Mouse (Mus musculus) midbrain, embryonic 15.5 days (tissue): ENCODE measurements around the gene Aldh1l1. TPM values are rescaled to one million over a fixed set of nuclear protein-coding genes. Genes with fewer than 3 reads are reported as not detected.
A peak's percentile ranks its signal among the peaks of the same experiment; 100 is the strongest.

Experiments
- ATAC-seq: fragments of 200-750 bp; cut with Nextera tagmentation; replicated peaks from 2 replicates; pipeline ENCODE4 v1.8.0; 2017; ENCODE audit warnings: moderate TSS enrichment
- H3K27ac ChIP-seq: fragments of 300-500 bp; sonication (generic); 2 replicates; pipeline ENCODE4 v1.5.1; 2015; ENCODE audit warnings: mild to moderate bottlenecking, inconsistent platforms
- H3K27me3 ChIP-seq: fragments of 300-500 bp; sonication (generic); replicated peaks from 2 replicates; pipeline ENCODE4 v1.6.1; 2015; ENCODE audit warnings: inconsistent platforms
- H3K36me3 ChIP-seq: fragments of 300-500 bp; sonication (generic); replicated peaks from 2 replicates; pipeline ENCODE4 v1.6.1; 2015; ENCODE audit warnings: inconsistent platforms
- H3K4me1 ChIP-seq: fragments of 300-500 bp; sonication (generic); 2 replicates; pipeline ENCODE4 v1.6.1; 2015; ENCODE audit warnings: inconsistent platforms
- H3K4me2 ChIP-seq: fragments of 300-500 bp; sonication (generic); 2 replicates; pipeline ENCODE4 v1.6.1; 2015; ENCODE audit warnings: inconsistent platforms, mild to moderate bottlenecking, moderate library complexity
- H3K4me3 ChIP-seq: fragments of 300-500 bp; sonication (generic); 2 replicates; pipeline ENCODE4 v1.5.1; 2015; ENCODE audit warnings: mild to moderate bottlenecking, inconsistent platforms
- H3K9ac ChIP-seq: fragments of 300-500 bp; sonication (generic); 2 replicates; pipeline ENCODE4 v1.6.1; 2015; ENCODE audit warnings: mild to moderate bottlenecking, inconsistent platforms
- H3K9me3 ChIP-seq: fragments of 300-500 bp; sonication (generic); 2 replicates; pipeline ENCODE4 v1.6.1; 2016; ENCODE audit warnings: inconsistent platforms
- WGBS: fragments of 180-500 bp; shearing (Covaris S2); methylation state at CpG from one replicate; pipeline ENCODE4 v1.1.7; 2015; ENCODE audit warnings: mixed read lengths; 5-methylcytosine and 5-hydroxymethylcytosine counted together
- polyA plus RNA-seq: library from polyadenylated mRNA; unstranded; fragments of >200 nt; fragmentation: Nextera tagmentation; extraction: Ambion mirVana; gene quantifications from 2 replicates; pipeline ENCODE4 v1.2.1, GENCODE M21; 2015

Gene Aldh1l1
- polyA plus RNA-seq, 1 experiment from 2014 or later = 49.9 TPM

GRCm38 (mm10) chr6:90473630-90474360, 12.4 kb upstream of the Aldh1l1 start:
- H3K9me3 ChIP-seq = no peaks in the 10 kb centered on the region
- no peak overlapping the region for H3K4me2 ChIP-seq
- H3K4me1 ChIP-seq = no peaks in the 10 kb centered on the region
- 94% methylated on average over 24 of the region's 24 CpGs for WGBS
- H3K27me3 ChIP-seq = no peaks in the 10 kb centered on the region
- H3K9ac ChIP-seq = no peak overlapping the region
- ATAC-seq = no peak
- H3K36me3 ChIP-seq = no peaks in the 10 kb centered on the region
- H3K27ac ChIP-seq = no peak overlapping the region
- no peak overlapping the region for H3K4me3 ChIP-seq

- WGBS = 86% methylated on average over 3 of the region's 3 CpGs
- no peak overlapping the region for H3K27ac ChIP-seq
- H3K4me2 ChIP-seq = no peak overlapping the region
- H3K36me3 ChIP-seq = no peaks in the 10 kb centered on the region
- H3K9ac ChIP-seq = no peak overlapping the region
- no peaks in the 10 kb centered on the region for H3K4me1 ChIP-seq
- no peak for ATAC-seq
- no peak overlapping the region for H3K4me3 ChIP-seq
- no peaks in the 10 kb centered on the region for H3K9me3 ChIP-seq
- H3K27me3 ChIP-seq = no peaks in the 10 kb centered on the region
Measured at GRCm38 (mm10) chr6:90474361-90474750, 11.9 kb upstream of the Aldh1l1 start.

DNA sequence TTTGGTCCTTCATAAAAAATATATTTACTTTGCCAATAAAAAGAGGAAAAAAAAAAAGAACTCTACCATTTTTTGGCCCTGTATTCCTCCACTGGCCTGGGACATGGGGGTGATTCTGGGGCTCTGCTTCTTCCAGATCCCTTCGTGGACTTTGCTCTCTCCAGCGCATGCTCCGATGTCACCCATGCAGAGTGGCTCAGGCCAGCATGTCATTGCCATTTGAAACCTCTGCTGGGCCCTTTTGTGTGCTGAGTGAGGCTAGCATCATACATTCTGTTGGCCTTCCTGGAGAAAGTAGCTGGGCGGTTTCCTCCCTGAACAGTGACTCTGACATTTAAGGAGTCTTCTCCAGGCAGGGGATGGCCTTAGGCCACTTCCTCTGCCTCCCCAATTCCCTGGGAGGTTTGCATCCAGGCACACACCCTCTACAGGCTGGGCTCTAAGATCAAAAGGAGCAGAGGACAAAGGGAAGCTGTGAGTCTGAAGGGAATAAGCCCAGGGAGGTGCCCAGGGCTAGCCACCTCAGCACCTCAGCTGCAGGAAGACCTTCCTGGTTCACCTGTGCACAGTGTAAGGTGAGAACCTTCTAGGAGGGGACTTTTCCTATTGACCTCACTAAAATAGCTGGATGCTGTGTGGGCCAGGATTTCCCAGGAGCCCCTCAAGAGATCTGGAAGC, 10.9 kb upstream of the Aldh1l1 start:
- H3K4me2 ChIP-seq = no peak overlapping the region
- no peaks in the 10 kb centered on the region for H3K27me3 ChIP-seq
- no peak overlapping the region for H3K4me3 ChIP-seq
- no peaks in the 10 kb centered on the region for H3K4me1 ChIP-seq
- ATAC-seq = no peak
- H3K9ac ChIP-seq = no peak overlapping the region
- no peak overlapping the region for H3K27ac ChIP-seq
- WGBS = 75% methylated on average over 4 of the region's 4 CpGs
- H3K36me3 ChIP-seq = no peaks in the 10 kb centered on the region
- no peaks in the 10 kb centered on the region for H3K9me3 ChIP-seq

DNA sequence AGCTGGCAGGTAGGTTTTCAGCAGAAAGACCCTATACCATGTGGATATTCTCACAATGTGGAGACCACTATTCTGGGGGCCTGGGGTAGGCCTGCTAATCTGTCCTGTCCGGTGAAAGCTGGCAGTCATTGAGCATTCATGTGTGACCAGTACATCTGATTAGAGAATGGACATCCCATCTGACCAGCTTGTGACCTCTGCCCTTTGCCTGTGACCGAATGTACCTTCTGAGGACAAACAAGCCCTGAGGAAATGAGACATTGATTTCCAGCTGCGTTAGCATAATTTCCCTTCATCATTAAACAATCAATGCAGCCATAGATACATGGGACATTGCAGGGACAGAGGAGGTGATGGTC, 10.4 kb upstream of the Aldh1l1 start:
- WGBS = 58% methylated on average over 3 of the region's 3 CpGs
- no peaks in the 10 kb centered on the region for H3K36me3 ChIP-seq
- H3K4me3 ChIP-seq = no peak overlapping the region
- H3K9me3 ChIP-seq = no peaks in the 10 kb centered on the region
- no peak overlapping the region for H3K27ac ChIP-seq
- H3K27me3 ChIP-seq = no peaks in the 10 kb centered on the region
- H3K9ac ChIP-seq = no peak overlapping the region
- ATAC-seq = no peak
- H3K4me1 ChIP-seq = no peaks in the 10 kb centered on the region
- H3K4me2 ChIP-seq = no peak overlapping the region

DNA sequence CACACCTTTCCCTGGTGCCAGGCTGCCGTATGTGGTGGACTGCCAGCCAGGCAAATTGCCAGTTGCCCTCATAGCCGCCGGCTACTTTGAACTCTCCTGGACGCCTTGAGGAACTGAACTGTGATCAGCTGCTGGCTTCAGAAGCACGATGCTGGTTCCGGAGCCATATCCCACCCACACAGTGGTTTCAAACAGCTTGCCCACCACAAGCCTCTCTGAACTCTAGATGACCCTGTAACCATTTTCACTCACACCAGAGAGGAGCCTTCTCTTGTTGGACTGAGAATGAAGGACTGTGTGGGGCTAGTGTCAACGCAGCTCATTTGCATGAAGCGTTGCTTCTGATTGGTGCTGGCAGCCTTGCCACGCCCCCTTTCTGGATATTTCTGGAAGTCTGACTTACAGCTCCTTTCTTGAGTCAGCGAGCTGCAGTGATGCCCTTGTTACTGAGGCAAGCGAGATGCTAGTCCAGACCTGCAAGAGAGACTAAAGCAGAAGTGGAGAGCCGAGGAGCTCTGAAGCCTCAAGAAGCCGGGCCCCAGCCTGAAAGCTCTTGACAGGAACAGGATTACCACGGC, 9.2 kb upstream of the Aldh1l1 start:
- ATAC-seq = no peak
- Histone ChIP-seq H3K4me2 (no peak overlapping the region), H3K9me3 (no peaks in the 10 kb centered on the region), H3K36me3 (no peaks in the 10 kb centered on the region), H3K27ac (no peak overlapping the region), H3K27me3 (no peaks in the 10 kb centered on the region), H3K9ac (no peak overlapping the region), H3K4me1 (no peaks in the 10 kb centered on the region), H3K4me3 (no peak overlapping the region)
- 70% methylated on average over 14 of the region's 14 CpGs for WGBS

GRCm38 (mm10) chr6:90484249-90484648, 2.0 kb upstream of the Aldh1l1 start:
- H3K27ac ChIP-seq = no peak overlapping the region
- WGBS = 74% methylated on average over 3 of the region's 3 CpGs

DNA sequence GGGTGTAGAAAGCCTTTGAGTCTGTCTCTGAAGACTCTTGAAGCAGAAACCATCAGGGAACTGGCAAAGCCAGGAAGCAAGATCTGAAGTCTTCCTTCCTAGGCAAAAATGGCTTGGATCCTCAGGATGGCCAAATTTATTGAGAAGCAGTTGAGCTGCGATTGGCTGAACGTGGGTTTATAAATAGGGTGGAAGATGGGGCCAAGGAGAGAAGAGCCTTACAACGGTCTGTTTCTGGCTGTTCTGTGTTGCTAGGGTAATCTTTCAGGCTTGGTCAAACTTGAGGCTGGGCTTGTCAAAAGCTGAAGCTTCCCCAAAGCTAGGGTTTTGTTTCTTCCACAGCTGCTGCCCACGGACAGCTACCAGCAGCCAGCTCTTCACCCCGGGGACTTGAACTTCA, 1.4 kb upstream of the Aldh1l1 start:
- no peak for ATAC-seq

More at GRCm38 (mm10) chr6:90484249-90484648, 2.0 kb upstream of the Aldh1l1 start:
- Histone ChIP-seq H3K9me3 (no peaks in the 10 kb centered on the region), H3K4me3 (no peak overlapping the region), H3K9ac (no peak overlapping the region), H3K27me3 (no peaks in the 10 kb centered on the region), H3K36me3 (no peaks in the 10 kb centered on the region), H3K4me2 (no peak overlapping the region), H3K4me1 (no peaks in the 10 kb centered on the region)
- ATAC-seq = no peak

GRCm38 (mm10) chr6:90487531-90487930, 1.3 kb downstream of the Aldh1l1 start:
- no peak for ATAC-seq
- Histone ChIP-seq H3K27ac (no peak overlapping the region), H3K4me3 (no peak overlapping the region), H3K4me1 (no peaks in the 10 kb centered on the region), H3K36me3 (no peaks in the 10 kb centered on the region), H3K4me2 (no peak overlapping the region), H3K9ac (no peak overlapping the region), H3K9me3 (no peaks in the 10 kb centered on the region), H3K27me3 (no peaks in the 10 kb centered on the region)
- WGBS = 90% methylated on average over 1 of the region's 1 CpGs

More for the DNA sequence above, 1.4 kb upstream of the Aldh1l1 start:
- WGBS = 69% methylated on average over 5 of the region's 5 CpGs
- Histone ChIP-seq H3K27ac (no peak overlapping the region), H3K4me2 (no peak overlapping the region), H3K4me3 (no peak overlapping the region), H3K36me3 (no peaks in the 10 kb centered on the region), H3K27me3 (no peaks in the 10 kb centered on the region), H3K4me1 (no peaks in the 10 kb centered on the region), H3K9me3 (no peaks in the 10 kb centered on the region), H3K9ac (no peak overlapping the region)

- 84% methylated on average over 3 of the region's 3 CpGs for WGBS
Measured at GRCm38 (mm10) chr6:90489532-90489931, 3.3 kb downstream of the Aldh1l1 start.

GRCm38 (mm10) chr6:90490976-90491375, 4.7 kb downstream of the Aldh1l1 start:
- Histone ChIP-seq H3K4me1 (no peaks in the 10 kb centered on the region), H3K36me3 (no peaks in the 10 kb centered on the region), H3K27me3 (no peaks in the 10 kb centered on the region), H3K4me2 (no peak overlapping the region), H3K4me3 (no peak overlapping the region), H3K27ac (no peak overlapping the region), H3K9me3 (no peaks in the 10 kb centered on the region), H3K9ac (no peak overlapping the region)
- no peak for ATAC-seq
- WGBS = 67% methylated on average over 2 of the region's 2 CpGs

More at GRCm38 (mm10) chr6:90489532-90489931, 3.3 kb downstream of the Aldh1l1 start:
- no peak overlapping the region for H3K9ac ChIP-seq
- no peaks in the 10 kb centered on the region for H3K36me3 ChIP-seq
- no peak overlapping the region for H3K4me2 ChIP-seq
- no peak overlapping the region for H3K27ac ChIP-seq
- ATAC-seq = no peak
- no peaks in the 10 kb centered on the region for H3K27me3 ChIP-seq
- no peaks in the 10 kb centered on the region for H3K9me3 ChIP-seq
- H3K4me1 ChIP-seq = no peaks in the 10 kb centered on the region
- no peak overlapping the region for H3K4me3 ChIP-seq

DNA sequence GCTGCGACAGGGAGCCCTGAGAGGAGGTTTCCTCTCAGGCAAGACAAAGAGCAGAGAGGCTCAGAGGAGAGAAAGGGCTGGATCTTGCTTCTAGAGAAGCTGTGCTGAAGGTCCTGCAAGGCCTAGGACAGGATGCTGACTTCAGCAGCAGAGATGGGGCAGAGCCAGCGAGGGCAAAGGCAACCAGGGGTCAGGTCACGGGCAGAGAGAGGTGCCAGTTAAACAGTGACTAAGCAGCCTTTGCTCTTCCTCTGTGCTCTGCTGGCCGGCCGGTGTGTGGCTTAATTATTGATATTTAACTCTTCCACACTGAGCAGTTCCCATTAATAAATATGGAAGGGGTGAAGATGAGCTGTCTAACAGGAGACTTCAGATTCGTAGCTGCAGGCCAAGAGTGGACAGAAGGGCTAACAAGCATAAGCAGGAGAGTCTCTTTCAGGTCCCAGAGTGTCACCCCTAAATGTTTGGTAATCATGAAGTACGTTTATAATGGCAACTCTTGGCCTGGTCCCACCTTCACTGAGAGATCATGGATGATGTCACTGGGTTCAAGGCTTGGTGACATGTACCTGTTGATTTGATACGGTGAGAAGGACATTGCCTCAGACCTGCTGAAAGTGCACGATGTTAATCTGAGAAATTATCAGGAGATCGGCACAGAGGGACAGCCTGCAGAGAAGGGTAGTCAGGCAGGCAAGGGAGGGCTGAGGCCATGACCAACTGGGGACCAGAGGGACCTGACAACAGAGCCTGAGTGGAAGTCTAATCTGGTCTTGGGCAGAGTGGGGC, 5.9 kb downstream of the Aldh1l1 start:
- Histone ChIP-seq H3K9me3 (no peaks in the 10 kb centered on the region), H3K4me3 (no peak overlapping the region), H3K4me1 (no peaks in the 10 kb centered on the region), H3K36me3 (no peaks in the 10 kb centered on the region), H3K4me2 (no peak overlapping the region), H3K27me3 (no peaks in the 10 kb centered on the region), H3K9ac (no peak overlapping the region), H3K27ac (no peak overlapping the region)
- ATAC-seq = no peak
- 86% methylated on average over 10 of the region's 10 CpGs for WGBS

- H3K4me2 ChIP-seq = no peak overlapping the region
- H3K4me1 ChIP-seq = no peaks in the 10 kb centered on the region
- no peak overlapping the region for H3K9ac ChIP-seq
- H3K27me3 ChIP-seq = no peaks in the 10 kb centered on the region
- no peaks in the 10 kb centered on the region for H3K36me3 ChIP-seq
- 71% methylated on average over 3 of the region's 3 CpGs for WGBS
- H3K4me3 ChIP-seq = no peak overlapping the region
- no peaks in the 10 kb centered on the region for H3K9me3 ChIP-seq
- no peak for ATAC-seq
- 0 out of 2 replicates have a peak overlapping the region, but pooled peaks have one; percentile 13 for H3K27ac ChIP-seq
Measured at GRCm38 (mm10) chr6:90494155-90494554, 7.9 kb downstream of the Aldh1l1 start.
